Mouse (Mus musculus) CH12.LX (cell line): ENCODE data around the gene Snai3. TPM values are rescaled to one million over a fixed set of nuclear protein-coding genes. Genes with fewer than 3 reads are reported as not detected.

Experiments
- DNase-seq: peaks from one replicate; pipeline ENCODE4 v3.0.0-alpha.2; 2013; ENCODE audit errors: extremely low read depth
- H3K27ac ChIP-seq: 2 replicates; pipeline ENCODE4 v1.5.1; 2012; ENCODE audit warnings: low read depth, mild to moderate bottlenecking, control low read depth, moderate library complexity; ENCODE audit not compliant: insufficient read depth
- H3K27me3 ChIP-seq: replicated peaks from 2 replicates; pipeline ENCODE3; 2012; ENCODE audit warnings: inconsistent platforms
- H3K36me3 ChIP-seq, 2 experiments: replicated peaks in 1 of 2; 2 replicates each; pipeline versions ENCODE3 to v1.6.1; 2012; ENCODE audit warnings: inconsistent platforms in 1 of 2, low read length in 1 of 2, mild to moderate bottlenecking in 1 of 2, mixed read lengths in 1 of 2, moderate library complexity in 1 of 2; ENCODE audit not compliant: control insufficient read depth in 1 of 2, insufficient read depth in 1 of 2
- H3K4me1 ChIP-seq, 2 experiments: 2 replicates each; pipeline ENCODE4 v1.6.1; 2012; ENCODE audit warnings: inconsistent platforms in 1 of 2, moderate library complexity in 1 of 2; ENCODE audit not compliant: insufficient read depth in 2 of 2, control insufficient read depth in 1 of 2
- H3K4me2 ChIP-seq: 2 replicates; pipeline ENCODE4 v1.6.1; 2012; ENCODE audit warnings: low read depth, mild to moderate bottlenecking, control low read depth; ENCODE audit not compliant: poor library complexity, insufficient read depth, severe bottlenecking
- H3K4me3 ChIP-seq, 3 experiments: fragments of 150-350 bp in 1 of 3; sonication (generic) in 1 of 3; replicated peaks in 1 of 3; 2 replicates each; pipeline versions ENCODE3 to v1.5.1; 2011 to 2012; ENCODE audit warnings: low read depth in 2 of 3, low read length in 2 of 3, mild to moderate bottlenecking in 2 of 3, moderate library complexity in 2 of 3, control low read depth in 1 of 3, improper control_type of control experiment in 1 of 3, inconsistent platforms in 1 of 3, mixed read lengths in 1 of 3; ENCODE audit not compliant: poor library complexity in 1 of 3
- H3K79me2 ChIP-seq: replicated peaks from 2 replicates; pipeline ENCODE4 v1.6.1; 2012; ENCODE audit warnings: mild to moderate bottlenecking, moderate library complexity; ENCODE audit not compliant: control insufficient read depth, poor library complexity, insufficient read depth, severe bottlenecking; ENCODE audit errors: extremely low read depth
- H3K9ac ChIP-seq: 2 replicates; pipeline ENCODE4 v1.6.1; 2012; ENCODE audit warnings: low read depth, mild to moderate bottlenecking, control low read depth, moderate library complexity; ENCODE audit not compliant: insufficient read depth
- H3K9me3 ChIP-seq: replicated peaks from 2 replicates; pipeline ENCODE3; 2012; ENCODE audit warnings: low read length, inconsistent platforms, mixed read lengths
- BHLHE40 ChIP-seq: IDR thresholded peaks from 2 replicates; pipeline ENCODE4 v1.6.1; 2011; ENCODE audit warnings: mild to moderate bottlenecking, low read depth, low read length, improper control_type of control experiment
- CHD2 ChIP-seq: IDR thresholded peaks from 2 replicates; pipeline ENCODE4 v1.6.1; 2011; ENCODE audit warnings: low read length, improper control_type of control experiment
- EP300 ChIP-seq: IDR thresholded peaks from 2 replicates; pipeline ENCODE4 v1.6.1; 2011; ENCODE audit warnings: low read length, improper control_type of control experiment
- ETS1 ChIP-seq: conservative IDR thresholded peaks from 2 replicates; pipeline ENCODE4 v1.6.1; 2012; ENCODE audit warnings: low read depth, mild to moderate bottlenecking, inconsistent platforms, low read length, improper control_type of control experiment, moderate library complexity
- HCFC1 ChIP-seq: IDR thresholded peaks from 2 replicates; pipeline ENCODE4 v1.6.1; 2012; ENCODE audit warnings: low read depth, mild to moderate bottlenecking, inconsistent platforms, low read length, improper control_type of control experiment
- JUN ChIP-seq: IDR thresholded peaks from 2 replicates; pipeline ENCODE4 v1.6.1; 2011; ENCODE audit warnings: low read depth, mild to moderate bottlenecking, low read length, improper control_type of control experiment, moderate library complexity; ENCODE audit not compliant: insufficient read depth
- JUND ChIP-seq: conservative IDR thresholded peaks from 2 replicates; pipeline ENCODE4 v1.6.1; 2011; ENCODE audit warnings: low read depth, low read length, improper control_type of control experiment
- KAT2A ChIP-seq: IDR thresholded peaks from 2 replicates; pipeline ENCODE4 v1.6.1; 2012; ENCODE audit warnings: low read length, improper control_type of control experiment, inconsistent platforms; ENCODE audit not compliant: insufficient replicate concordance
- MAFK ChIP-seq: IDR thresholded peaks from 2 replicates; pipeline ENCODE4 v1.6.1; 2011; ENCODE audit warnings: low read length, improper control_type of control experiment; ENCODE audit not compliant: insufficient replicate concordance
- MXI1 ChIP-seq: IDR thresholded peaks from 2 replicates; pipeline ENCODE4 v1.6.1; 2011; ENCODE audit warnings: mild to moderate bottlenecking, low read depth, low read length, improper control_type of control experiment
- NRF1 ChIP-seq: IDR thresholded peaks from 2 replicates; pipeline ENCODE4 v1.6.1; 2014; ENCODE audit warnings: low read depth, mild to moderate bottlenecking, inconsistent platforms, low read length, improper control_type of control experiment, moderate library complexity
- POLR2A ChIP-seq: IDR thresholded peaks from 2 replicates; pipeline ENCODE4 v1.6.1; 2011; ENCODE audit warnings: low read depth, mild to moderate bottlenecking, improper control_type of control experiment, low read length
- POLR2AphosphoS2 ChIP-seq: IDR thresholded peaks from 2 replicates; pipeline ENCODE4 v1.6.1; 2011; ENCODE audit warnings: low read depth, low read length, improper control_type of control experiment
- RCOR1 ChIP-seq: conservative IDR thresholded peaks from 2 replicates; pipeline ENCODE4 v1.6.1; 2012; ENCODE audit warnings: low read depth, mild to moderate bottlenecking, inconsistent platforms, low read length, improper control_type of control experiment
- SIN3A ChIP-seq: IDR thresholded peaks from 2 replicates; pipeline ENCODE4 v1.6.1; 2012; ENCODE audit warnings: low read length, improper control_type of control experiment, inconsistent platforms
- TCF12 ChIP-seq: IDR thresholded peaks from 2 replicates; pipeline ENCODE4 v1.6.1; 2014; ENCODE audit warnings: low read depth, mild to moderate bottlenecking, inconsistent platforms, low read length, improper control_type of control experiment
- UBTF ChIP-seq: IDR thresholded peaks from 2 replicates; pipeline ENCODE4 v1.6.1; 2012; ENCODE audit warnings: low read depth, mild to moderate bottlenecking, inconsistent platforms, low read length, improper control_type of control experiment, moderate library complexity
- USF1 ChIP-seq: IDR thresholded peaks from 2 replicates; pipeline ENCODE4 v1.6.1; 2014; ENCODE audit warnings: low read depth, mild to moderate bottlenecking, inconsistent platforms, low read length, improper control_type of control experiment
- ZNF384 ChIP-seq: IDR thresholded peaks from 2 replicates; pipeline ENCODE4 v1.6.1; 2012; ENCODE audit warnings: low read depth, low read length, improper control_type of control experiment, inconsistent platforms
- dilution Hi-C: fragments of 300-500 bp; cut with MboI; formaldehyde crosslinking; loops from 2 replicates; pipeline ENCODE4 v1.14.3; 2020; ENCODE audit warnings: low sequenced_read_pairs; ENCODE audit not compliant: extremely low pct_unique_long_range_greater_than_20kb, extremely low pct_ligation_motif_present
- in situ Hi-C: fragments of 300-500 bp; cut with MboI; formaldehyde crosslinking; loops from 3 replicates; pipeline ENCODE4 v1.14.3; 2019; ENCODE audit warnings: low sequenced_read_pairs, low pct_ligation_motif_present, low pct_unique_long_range_greater_than_20kb, mixed read lengths
- polyA plus RNA-seq: library from polyadenylated mRNA; unstranded; fragments of >175 nt; gene quantifications from 2 replicates; pipeline ENCODE4 v1.2.1, GENCODE M21; 2012; ENCODE audit warnings: low read depth; ENCODE audit not compliant: insufficient read length
- total RNA-seq, 2 experiments: library from RNA; depleted of rRNA; stranded (reverse); fragments of 300-350 nt in 1 of 2; fragments of >200 nt in 1 of 2; gene quantifications; 2 replicates each; pipeline ENCODE4 v1.2.3; 2012 to 2014

Gene Snai3
- total and polyA plus RNA-seq, 3 experiments = 0.19 to 0.47 (median 0.44) TPM

GRCm38 (mm10) chr8:122436586-122437125 lies 23.9 kb downstream of the Snai3 start:
- Histone ChIP-seq H3K27ac (no peak overlapping the region), H3K4me3 (no peak overlapping the region), H3K79me2 (peaks cover 5% of the 10 kb centered on the region), H3K36me3 (peaks cover 41 to 74% of the 10 kb centered on the region in 2 experiments), H3K4me1 (peaks cover 14 to 57% of the 10 kb centered on the region in 2 experiments), H3K4me2 (no peak overlapping the region), H3K9me3 (peaks cover 11% of the 10 kb centered on the region), H3K27me3 (no peaks in the 10 kb centered on the region), H3K9ac (no peak overlapping the region)
- dilution Hi-C loops (no loop called here), in situ Hi-C loops (loop anchor here (25.0 kb wide), 1 partner anchor 849 kb away; the partner anchor contains the start of genes Fbxo31 and Map1lc3b)
- TF ChIP-seq CHD2 = no peak
- no peak for TF ChIP-seq EP300
- no peak for TF ChIP-seq JUN
- no peak for TF ChIP-seq KAT2A
- no peak for TF ChIP-seq HCFC1
- TF ChIP-seq USF1 = no peak
- TF ChIP-seq POLR2A = no peak
- TF ChIP-seq ETS1 = no peak
- no peak for TF ChIP-seq TCF12
- TF ChIP-seq ZNF384 = no peak
- TF ChIP-seq NRF1 = no peak
- no peak for TF ChIP-seq BHLHE40
- TF ChIP-seq JUND = no peak
- TF ChIP-seq MAFK = no peak
- no peak for TF ChIP-seq UBTF
- TF ChIP-seq MXI1 = no peak
- no peak for TF ChIP-seq RCOR1
- TF ChIP-seq SIN3A = no peak
- no peak for DNase-seq

DNA sequence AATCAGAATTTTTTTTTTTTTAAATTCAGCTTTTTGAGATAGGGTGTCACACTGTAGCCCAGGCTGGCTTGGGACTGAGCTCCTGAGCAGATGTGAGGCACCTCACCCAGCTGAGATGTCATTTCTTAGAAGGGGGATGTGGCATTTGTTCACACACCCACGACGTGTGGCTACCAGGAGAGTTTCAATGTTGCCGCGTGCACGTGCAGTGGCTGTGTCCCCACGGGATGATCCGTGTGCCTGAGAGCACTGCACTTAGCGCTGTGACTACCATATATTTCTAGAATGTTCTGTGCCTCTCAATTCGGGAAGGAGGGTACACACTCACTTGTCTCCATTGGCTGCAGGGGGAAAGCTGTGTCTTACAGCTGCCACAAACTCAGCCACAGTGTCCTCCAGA lies 24.4 kb downstream of the Snai3 start:
- dilution Hi-C loops (no loop called here), in situ Hi-C loops (loop anchor here (25.0 kb wide), 1 partner anchor 849 kb away; the partner anchor contains the start of genes Fbxo31 and Map1lc3b)
- no peak for DNase-seq
- Histone ChIP-seq H3K36me3 (peaks cover 41 to 71% of the 10 kb centered on the region in 2 experiments), H3K4me2 (no peak overlapping the region), H3K9ac (no peak overlapping the region), H3K9me3 (peaks cover 11% of the 10 kb centered on the region), H3K4me3 (no peak overlapping the region), H3K79me2 (peaks cover 10% of the 10 kb centered on the region), H3K4me1 (peaks cover 14 to 54% of the 10 kb centered on the region in 2 experiments), H3K27me3 (no peaks in the 10 kb centered on the region), H3K27ac (no peak overlapping the region)
- peak; percentile 45; the same call in 1 of the 2 replicates for TF ChIP-seq BHLHE40
- TF ChIP-seq POLR2AphosphoS2 = no peak
